Mouse (Mus musculus) liver, embryonic 14.5 days (tissue): ENCODE results near the gene Lgals2. TPM values are rescaled to one million over a fixed set of nuclear protein-coding genes. Genes with fewer than 3 reads are reported as not detected.

Experiments
- ATAC-seq: fragments of 200-750 bp; cut with Nextera tagmentation; 2 replicates; pipeline ENCODE4 v1.8.0; 2017; ENCODE audit warnings: moderate number of reproducible peaks, mild to moderate bottlenecking, moderate library complexity; ENCODE audit not compliant: insufficient read depth
- DNase-seq, 3 experiments: peaks; one replicate each; pipeline ENCODE4 v3.0.0-alpha.2; 2012 to 2013; ENCODE audit warnings: low read depth in 3 of 3, low spot score in 3 of 3
- H3K27ac ChIP-seq: fragments of 300-500 bp; sonication (generic); 2 replicates; pipeline ENCODE4 v1.5.1; 2014; ENCODE audit warnings: moderate library complexity, mild to moderate bottlenecking, control low read depth, inconsistent platforms
- H3K27me3 ChIP-seq: fragments of 300-500 bp; sonication (generic); 2 replicates; pipeline ENCODE4 v1.6.1; 2014; ENCODE audit warnings: mild to moderate bottlenecking, low read length, moderate library complexity; ENCODE audit not compliant: control insufficient read depth, insufficient read depth
- H3K36me3 ChIP-seq: fragments of 300-500 bp; sonication (generic); replicated peaks from 2 replicates; pipeline ENCODE4 v1.6.1; 2014; ENCODE audit warnings: low read depth; ENCODE audit not compliant: control insufficient read depth, insufficient read depth
- H3K4me1 ChIP-seq, 2 experiments: fragments of 200-500 bp in 1 of 2; fragments of 300-500 bp in 1 of 2; sonication (generic) in 1 of 2; replicated peaks; 2 replicates each; pipeline ENCODE4 v1.6.1; 2012 to 2014; ENCODE audit warnings: antibody characterized with exemption in 1 of 2, inconsistent platforms in 1 of 2, low read length in 1 of 2; ENCODE audit not compliant: control insufficient read depth in 2 of 2, insufficient read depth in 2 of 2
- H3K4me2 ChIP-seq: fragments of 300-500 bp; sonication (generic); 2 replicates; pipeline ENCODE4 v1.6.1; 2014; ENCODE audit warnings: low read depth, mild to moderate bottlenecking, control low read depth, moderate library complexity
- H3K4me3 ChIP-seq, 2 experiments: fragments of 200-500 bp in 1 of 2; fragments of 300-500 bp in 1 of 2; sonication (generic) in 1 of 2; 2 replicates each; pipeline ENCODE4 v1.5.1; 2012 to 2014; ENCODE audit warnings: low read depth in 2 of 2, low read length in 2 of 2, mild to moderate bottlenecking in 2 of 2, control low read depth in 1 of 2, inconsistent platforms in 1 of 2, moderate library complexity in 1 of 2; ENCODE audit not compliant: insufficient read depth in 1 of 2
- H3K9ac ChIP-seq: fragments of 300-500 bp; sonication (generic); replicated peaks from 2 replicates; pipeline ENCODE4 v1.6.1; 2014; ENCODE audit warnings: mild to moderate bottlenecking, control low read depth, moderate library complexity
- H3K9me3 ChIP-seq: fragments of 300-500 bp; sonication (generic); 2 replicates; pipeline ENCODE4 v1.6.1; 2016; ENCODE audit warnings: low read length, mixed read lengths; ENCODE audit not compliant: control insufficient read depth
- CTCF ChIP-seq: IDR thresholded peaks from 2 replicates; pipeline ENCODE4 v1.5.1; 2016; ENCODE audit warnings: antibody characterized with exemption, low read depth, control low read depth
- EP300 ChIP-seq: IDR thresholded peaks from 2 replicates; pipeline ENCODE4 v1.6.1; 2016; ENCODE audit warnings: antibody characterized with exemption, low read depth
- WGBS: fragments of 180-500 bp; shearing (Covaris S2); extraction: QIAGEN DNeasy Blood & Tissue Kit; methylation state at CpG from one replicate; pipeline ENCODE4 v1.1.7; 2014; ENCODE audit not compliant: insufficient replicate concordance; 5-methylcytosine and 5-hydroxymethylcytosine counted together
- polyA plus RNA-seq, 2 experiments: library from polyadenylated mRNA; depleted of rRNA in 1 of 2; stranded (reverse) in 1 of 2; unstranded in 1 of 2; fragments of >200 nt; fragmentation: Nextera tagmentation in 1 of 2; extraction: Ambion mirVana in 1 of 2; gene quantifications; 2 replicates each; pipeline versions ENCODE4 v1.2.1 to v1.2.3; 2012 to 2014

Gene Lgals2
- polyA plus RNA-seq (2012; rRNA removed) (8.7 and 9.8 TPM in 2 replicates), polyA plus RNA-seq (2014; fragmentation: Nextera tagmentation; extraction: Ambion mirVana) (14.0 and 15.0 TPM in 2 replicates)

GRCm38 (mm10) chr15:78855303-78855965 lies at the start of gene Lgals2:
TSS of gene Lgals2 (minus strand) at chr15:78855529.
- Histone ChIP-seq H3K4me2 (no peak within 1 kb of the TSS), H3K4me1 (peaks cover 11 to 20% of the 10 kb centered on the region in 2 experiments), H3K27me3 (no peaks in the 10 kb centered on the region; the same call in 1 of the 2 replicates), H3K9me3 (no peaks in the 10 kb centered on the region), H3K4me3 (no peak within 1 kb of the TSS), H3K36me3 (no peaks in the 10 kb centered on the region), H3K27ac (no peak within 1 kb of the TSS), H3K9ac (no peak within 1 kb of the TSS)
- ATAC-seq (no peak), DNase-seq (no peak)
- no peak for TF ChIP-seq EP300
- no peak for TF ChIP-seq CTCF
- WGBS, result 35% methylated on average over 8 of the region's 8 CpGs

- Histone ChIP-seq H3K27me3 (no peaks in the 10 kb centered on the region), H3K9ac (no peak overlapping the region), H3K36me3 (peaks cover 26% of the 10 kb centered on the region), H3K9me3 (no peaks in the 10 kb centered on the region), H3K4me1 (peaks cover 9 to 22% of the 10 kb centered on the region in 2 experiments), H3K4me3 (no peak overlapping the region), H3K27ac (no peak overlapping the region), H3K4me2 (no peak overlapping the region)
- DNase-seq (peak in 2 of 3 experiments; percentile 67 to 68), ATAC-seq (no peak)
- WGBS, result 15% methylated on average over 2 of the region's 2 CpGs
- peak; percentile 96 for TF ChIP-seq CTCF
- TF ChIP-seq EP300, result no peak
Measured at GRCm38 (mm10) chr15:78903243-78903642, 47.9 kb upstream of the Lgals2 start.

GRCm38 (mm10) chr15:78901422-78901789 lies 46.1 kb upstream of the Lgals2 start:
- WGBS, result 69% methylated on average over 8 of the region's 8 CpGs
- Histone ChIP-seq H3K27ac (no peak overlapping the region), H3K9me3 (no peaks in the 10 kb centered on the region), H3K36me3 (peaks cover 10% of the 10 kb centered on the region), H3K4me1 (peaks cover 27 to 39% of the 10 kb centered on the region in 2 experiments), H3K27me3 (no peaks in the 10 kb centered on the region), H3K4me2 (peak overlapping the region; percentile 94), H3K4me3 (peak overlapping the region in 1 of 2 experiments; percentile 80; a peak in 1 of 4 replicates), H3K9ac (no peak overlapping the region)
- DNase-seq (no peak), ATAC-seq (no peak)
- no peak for TF ChIP-seq CTCF
- no peak for TF ChIP-seq EP300

GRCm38 (mm10) chr15:78900585-78901421 lies 45.5 kb upstream of the Lgals2 start:
- H3K27ac ChIP-seq, result no peak overlapping the region
- DNase-seq, result no peak

More at GRCm38 (mm10) chr15:78900585-78901421, 45.5 kb upstream of the Lgals2 start:
- Histone ChIP-seq H3K4me2 (peak overlapping the region; percentile 94), H3K4me1 (peaks cover 33 to 45% of the 10 kb centered on the region in 2 experiments), H3K4me3 (peak overlapping the region; percentile 80 to 81), H3K9ac (peak overlapping the region; percentile 77), H3K27me3 (no peaks in the 10 kb centered on the region), H3K9me3 (no peaks in the 10 kb centered on the region), H3K36me3 (peaks cover 6% of the 10 kb centered on the region)
- TF ChIP-seq CTCF, result no peak
- no peak for TF ChIP-seq EP300
- no peak for ATAC-seq
- WGBS, result 18% methylated on average over 18 of the region's 18 CpGs
